Mouse (Mus musculus) gastrocnemius, postnatal 10 days (tissue): ENCODE measurements around the gene Defb3. TPM values are rescaled to one million over a fixed set of nuclear protein-coding genes. Genes with fewer than 3 reads are reported as not detected.
"Not testable (repeated sequence)": the region's sequence is repeated elsewhere in the genome, so short reads cannot be mapped to it uniquely, and the experiment has no call there.

Experiments used
- DNase-seq: peaks from one replicate; pipeline ENCODE4 v3.0.0; 2021; ENCODE audit warnings: mixed read lengths
- long read RNA-seq, 2 experiments: library from polyadenylated mRNA; stranded (forward); transcript quantifications; one replicate each; pipeline ENCODE4 v2.0.0; 2021
- total RNA-seq, 2 experiments: library from RNA; stranded (reverse); gene quantifications; 2 replicates each; pipeline ENCODE4 v1.2.3; 2021

Defb3 gene
- total RNA-seq: not detected
- long read RNA-seq, experiment 1: 0 reads
- long read RNA-seq, experiment 2: 0 reads

GRCm38 (mm10) chr8:19293060-19293459 lies at the start of gene Defb3:
TSS of gene Defb3 (plus strand) at chr8:19293360.
- DNase-seq: not testable (repeated sequence)

GRCm38 (mm10) chr8:19247280-19247679 lies 45.9 kb upstream of the Defb3 start, which contains the start of gene Defb5:
TSS of gene Defb5 (plus strand) at chr8:19247580.
- no peak for DNase-seq

DNA sequence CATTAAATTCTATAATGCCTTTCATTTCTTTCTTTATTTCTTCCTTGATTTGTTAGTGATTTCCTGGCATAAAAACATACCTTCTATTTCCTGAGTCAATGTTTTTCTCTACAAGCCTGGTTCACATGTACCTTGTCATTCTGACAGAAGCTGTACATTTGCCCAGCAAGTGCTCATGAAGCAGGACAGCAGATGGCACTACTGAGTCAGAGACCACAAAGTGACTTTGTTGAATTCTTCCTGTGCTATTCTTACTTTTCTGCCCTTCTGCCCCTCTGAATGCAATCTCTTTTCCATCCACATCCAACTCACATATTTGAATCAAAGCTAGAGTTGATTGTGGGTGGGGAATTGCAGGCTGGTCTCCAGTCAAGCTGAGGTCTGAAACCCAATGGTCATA lies 35.0 kb upstream of the Defb3 start:
- no peak for DNase-seq

- DNase-seq: no peak
Observed at GRCm38 (mm10) chr8:19259667-19260066, 33.5 kb upstream of the Defb3 start.

DNA sequence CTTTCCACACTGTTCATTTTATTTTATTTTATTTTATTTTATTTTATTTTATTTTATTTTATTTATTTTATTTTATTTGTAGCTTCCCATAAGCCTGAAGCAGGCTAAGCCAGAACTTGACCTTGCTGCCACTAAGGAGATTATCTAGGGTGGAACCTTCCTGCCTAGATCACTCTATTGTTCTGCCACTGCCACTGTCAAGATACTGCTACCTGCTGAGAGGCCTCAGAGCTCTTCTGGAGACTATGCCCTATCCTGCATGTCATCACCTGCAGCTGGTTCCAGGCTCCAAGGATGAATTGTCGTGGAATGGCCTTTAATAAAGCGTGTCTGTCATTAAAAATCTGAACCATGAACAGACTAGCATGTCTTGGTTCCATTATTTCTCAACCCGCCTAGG lies 5.2 kb downstream of the Defb3 start:
- not testable (repeated sequence) for DNase-seq

- no peak for DNase-seq
Observed at GRCm38 (mm10) chr8:19331836-19332235, 38.7 kb downstream of the Defb3 start.

Other genes starting within 250 kb of the Defb3 start
- gene Defb39, start 228.6 kb upstream of the Defb3 start, total RNA-seq: not detected
- gene Defb12, start 178.5 kb upstream of the Defb3 start, total RNA-seq: not detected
- gene Defb34, start 169.6 kb upstream of the Defb3 start, total RNA-seq: not detected
- gene Gm45826, start 152.6 kb upstream of the Defb3 start, total RNA-seq: not detected
- gene Defb14, start 99.0 kb upstream of the Defb3 start, total RNA-seq: not detected
- gene Defb4, start 94.7 kb upstream of the Defb3 start, total RNA-seq: not detected
- not detected for gene Defb6, start 67.9 kb upstream of the Defb3 start, total RNA-seq
- not detected for gene Defb46, start 53.4 kb upstream of the Defb3 start, total RNA-seq
- not detected for gene Defb5, start 45.8 kb upstream of the Defb3 start, total RNA-seq
- not detected for gene Defb8, start 154.2 kb downstream of the Defb3 start, total RNA-seq
- not detected for gene Defb7, start 201.7 kb downstream of the Defb3 start, total RNA-seq